Mouse (Mus musculus) heart, postnatal 0 days (tissue): Measurements from ENCODE around the gene Gpr162.

Experiments
- CTCF ChIP-seq: IDR thresholded peaks from 2 replicates; pipeline ENCODE4 v1.5.1; 2016; ENCODE audit warnings: antibody characterized with exemption, control low read depth, low read depth
- EP300 ChIP-seq: IDR thresholded peaks from 2 replicates; pipeline ENCODE4 v1.6.1; 2016; ENCODE audit warnings: antibody characterized with exemption, low read depth

DNA sequence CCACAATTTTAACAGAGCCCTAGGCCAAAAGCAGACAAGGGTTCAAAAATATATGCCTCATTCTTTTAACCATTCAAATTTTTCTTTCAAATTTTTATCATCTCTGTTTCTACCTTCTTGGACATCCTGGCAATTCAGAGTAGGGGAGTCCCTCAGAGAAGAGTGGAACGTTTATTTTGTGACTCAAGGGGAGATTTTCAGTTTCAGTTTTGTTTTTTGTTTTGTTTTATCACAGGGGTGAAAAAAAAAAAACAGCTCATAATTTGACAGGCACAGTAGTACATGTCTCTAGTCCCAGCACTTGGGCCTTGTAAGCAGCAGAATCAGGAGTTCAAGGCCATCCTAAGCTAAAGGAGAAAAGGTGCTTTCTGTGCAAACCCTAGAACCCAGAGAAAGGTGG, 44.0 kb upstream of the Gpr162 start:
- TF ChIP-seq EP300 (no peak), CTCF (no peak)
